Mouse (Mus musculus): ENCODE measurements around the gene Rhebl1. TPM values are rescaled to one million over a fixed set of nuclear protein-coding genes. Genes with fewer than 3 reads are reported as not detected.

The Rhebl1 gene
- polyA plus RNA-seq, 1 experiment from 2014 or later = 16.7 TPM

DNA sequence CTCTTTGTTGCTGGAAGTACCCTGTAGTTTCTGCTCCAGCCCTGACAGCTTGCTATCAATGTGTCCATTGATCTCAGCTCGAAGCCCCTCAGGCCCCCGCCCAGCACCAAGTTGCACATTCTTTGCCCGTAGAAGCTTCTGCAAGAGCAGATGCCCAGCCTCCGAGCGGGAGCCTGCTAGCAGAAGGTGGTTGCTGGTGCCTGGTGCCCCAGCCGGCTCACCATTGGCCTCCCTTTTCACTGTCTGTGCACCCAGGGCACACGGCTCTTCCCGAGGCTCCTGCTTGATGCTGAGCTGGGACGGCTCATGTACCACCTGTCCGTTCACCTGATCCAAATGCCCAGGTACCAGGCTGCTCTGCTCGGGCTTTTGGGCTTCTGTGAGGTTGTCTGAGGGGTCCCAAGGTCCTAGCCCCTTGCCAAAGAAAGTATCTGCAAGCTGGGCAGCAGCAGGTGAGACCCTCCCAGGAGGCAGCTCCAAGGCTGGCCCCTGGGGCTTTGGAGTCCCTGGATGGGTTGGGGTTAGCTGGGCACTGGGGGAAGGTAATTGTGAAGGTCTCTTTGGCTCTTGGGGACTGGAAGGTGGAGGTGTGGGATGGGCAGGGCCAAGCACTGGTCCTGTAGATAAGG, 50.6 kb downstream of the Rhebl1 start:
- Histone ChIP-seq H3K4me2 (replicated peaks; ENCODE audit: low read depth, low read length) (no peak overlapping the region), H3K9ac (replicated peaks; ENCODE audit: low read length) (no peak overlapping the region), H3K36me3 (ENCODE audit: insufficient read depth, low read length) (peaks cover 100% of the 10 kb centered on the region), H3K27me3 (ENCODE audit: insufficient read depth, low read length) (no peaks in the 10 kb centered on the region), H3K27ac (ENCODE audit: low read length) (no peak overlapping the region), H3K9me3 (ENCODE audit: low read length) (no peaks in the 10 kb centered on the region), H3K4me1 (ENCODE audit: insufficient read depth, low read length) (no peaks in the 10 kb centered on the region), H3K4me3 (ENCODE audit: low read length) (no peak overlapping the region)
- 91% methylated on average over 11 of the region's 11 CpGs for WGBS
- no peak for ATAC-seq (ENCODE audit: low FRiP score, low TSS enrichment)

DNA sequence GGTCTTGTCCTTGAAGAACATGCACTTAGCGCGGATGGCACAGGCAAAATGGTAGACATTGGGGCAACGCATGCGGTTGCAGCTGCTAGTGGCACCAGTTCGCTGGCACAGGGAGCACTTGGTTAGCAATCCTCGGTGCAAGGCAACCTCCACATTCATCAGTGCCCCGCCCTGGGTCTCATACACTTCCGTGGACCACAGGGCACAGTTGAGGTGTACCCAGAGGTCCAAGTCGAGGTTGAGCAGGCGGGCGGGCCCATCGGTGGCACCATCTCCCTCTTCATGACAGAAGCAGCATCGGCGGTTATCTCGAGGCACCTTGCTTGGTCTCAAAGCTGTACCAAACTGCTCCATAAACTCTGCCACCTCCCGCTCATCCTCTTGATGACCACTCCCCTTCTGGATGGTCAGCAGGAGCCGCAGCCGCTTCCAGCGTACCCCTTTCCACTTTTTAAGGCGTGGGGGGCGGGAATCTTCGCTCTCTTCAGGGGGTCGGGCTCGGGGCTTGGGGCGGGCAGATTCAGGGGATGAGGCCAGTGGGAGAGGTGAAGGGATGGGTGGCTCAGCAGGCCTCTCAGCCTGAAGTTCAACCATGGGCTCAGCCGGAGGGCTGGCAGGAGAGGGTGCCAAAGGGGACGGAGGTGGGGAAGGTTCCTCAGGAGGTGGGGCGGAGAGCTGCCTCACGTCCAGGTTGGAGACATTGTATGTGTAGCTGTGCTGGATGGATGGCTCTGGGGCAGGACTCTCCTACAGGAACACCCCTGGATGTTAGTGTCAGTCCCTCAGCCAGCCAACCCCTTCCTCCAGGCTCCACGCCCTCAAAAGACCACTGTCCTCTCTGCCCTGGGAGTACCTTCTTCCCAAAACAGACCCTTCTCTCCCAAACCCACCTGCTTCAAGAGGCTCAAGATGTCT, 54.4 kb downstream of the Rhebl1 start:
- 95% methylated on average over 30 of the region's 30 CpGs for WGBS
- ATAC-seq (ENCODE audit: low FRiP score, low TSS enrichment) = no peak

DNA sequence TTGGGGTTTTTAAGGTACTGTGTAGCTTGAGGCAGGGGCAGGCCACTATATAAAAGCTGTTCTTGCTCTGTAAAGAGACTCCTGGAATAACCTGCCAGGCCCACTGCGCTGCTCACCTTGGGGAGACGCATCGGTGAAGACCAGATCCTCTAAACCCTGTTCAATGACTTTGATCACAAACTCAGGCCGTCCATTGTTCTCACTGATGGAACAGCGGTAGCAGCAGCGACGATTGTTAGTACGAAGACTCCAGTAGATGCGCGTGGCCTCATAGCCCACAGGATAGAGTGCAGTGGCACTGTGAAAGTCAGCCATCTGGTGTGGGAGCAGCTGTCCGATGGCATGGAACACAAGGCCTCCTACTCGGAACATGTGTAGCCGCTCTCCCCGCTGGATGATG, 55.2 kb downstream of the Rhebl1 start:
- H3K27ac ChIP-seq (ENCODE audit: low read length) = no peak overlapping the region
- no peaks in the 10 kb centered on the region for H3K9me3 ChIP-seq (ENCODE audit: low read length)
- ATAC-seq (ENCODE audit: low FRiP score, low TSS enrichment) = no peak
- 94% methylated on average over 14 of the region's 14 CpGs for WGBS
- no peak overlapping the region for H3K9ac ChIP-seq (replicated peaks; ENCODE audit: low read length)
- H3K4me1 ChIP-seq (ENCODE audit: insufficient read depth, low read length) = no peaks in the 10 kb centered on the region
- H3K4me2 ChIP-seq (replicated peaks; ENCODE audit: low read depth, low read length) = no peak overlapping the region
- H3K36me3 ChIP-seq (ENCODE audit: insufficient read depth, low read length) = peaks cover 97% of the 10 kb centered on the region
- H3K4me3 ChIP-seq (ENCODE audit: low read length) = no peak overlapping the region
- H3K27me3 ChIP-seq (ENCODE audit: insufficient read depth, low read length) = no peaks in the 10 kb centered on the region

More for the DNA sequence above, 54.4 kb downstream of the Rhebl1 start:
- Histone ChIP-seq H3K27ac (ENCODE audit: low read length) (no peak overlapping the region), H3K4me1 (ENCODE audit: insufficient read depth, low read length) (no peaks in the 10 kb centered on the region), H3K9ac (replicated peaks; ENCODE audit: low read length) (no peak overlapping the region), H3K9me3 (ENCODE audit: low read length) (no peaks in the 10 kb centered on the region), H3K4me2 (replicated peaks; ENCODE audit: low read depth, low read length) (no peak overlapping the region), H3K4me3 (ENCODE audit: low read length) (no peak overlapping the region), H3K27me3 (ENCODE audit: insufficient read depth, low read length) (no peaks in the 10 kb centered on the region), H3K36me3 (ENCODE audit: insufficient read depth, low read length) (peaks cover 98% of the 10 kb centered on the region)

DNA sequence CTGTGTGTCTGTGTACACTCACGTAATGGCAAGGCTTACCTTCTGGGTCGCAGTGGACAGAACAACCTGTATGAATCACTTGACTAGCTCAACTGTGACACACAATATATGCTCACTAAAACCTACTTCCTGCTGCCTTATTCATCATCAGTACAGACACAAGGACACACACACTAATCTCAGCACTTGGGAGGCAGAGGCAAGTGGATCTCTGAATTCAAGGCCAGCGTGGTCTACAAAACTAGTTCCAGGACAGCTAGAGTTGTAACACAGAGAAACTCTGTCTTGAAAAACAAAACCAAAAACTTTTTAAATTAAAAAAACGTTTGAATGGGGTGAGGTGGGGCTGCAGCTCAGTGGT, 56.6 kb downstream of the Rhebl1 start:
- Histone ChIP-seq H3K36me3 (ENCODE audit: insufficient read depth, low read length) (peaks cover 96% of the 10 kb centered on the region), H3K4me1 (ENCODE audit: insufficient read depth, low read length) (peaks cover 2% of the 10 kb centered on the region), H3K4me2 (replicated peaks; ENCODE audit: low read depth, low read length) (no peak overlapping the region), H3K9ac (replicated peaks; ENCODE audit: low read length) (no peak overlapping the region), H3K27ac (ENCODE audit: low read length) (no peak overlapping the region), H3K27me3 (ENCODE audit: insufficient read depth, low read length) (no peaks in the 10 kb centered on the region), H3K4me3 (ENCODE audit: low read length) (no peak overlapping the region), H3K9me3 (ENCODE audit: low read length) (no peaks in the 10 kb centered on the region)
- no peak for ATAC-seq (ENCODE audit: low FRiP score, low TSS enrichment)
- 74% methylated on average over 4 of the region's 4 CpGs for WGBS

DNA sequence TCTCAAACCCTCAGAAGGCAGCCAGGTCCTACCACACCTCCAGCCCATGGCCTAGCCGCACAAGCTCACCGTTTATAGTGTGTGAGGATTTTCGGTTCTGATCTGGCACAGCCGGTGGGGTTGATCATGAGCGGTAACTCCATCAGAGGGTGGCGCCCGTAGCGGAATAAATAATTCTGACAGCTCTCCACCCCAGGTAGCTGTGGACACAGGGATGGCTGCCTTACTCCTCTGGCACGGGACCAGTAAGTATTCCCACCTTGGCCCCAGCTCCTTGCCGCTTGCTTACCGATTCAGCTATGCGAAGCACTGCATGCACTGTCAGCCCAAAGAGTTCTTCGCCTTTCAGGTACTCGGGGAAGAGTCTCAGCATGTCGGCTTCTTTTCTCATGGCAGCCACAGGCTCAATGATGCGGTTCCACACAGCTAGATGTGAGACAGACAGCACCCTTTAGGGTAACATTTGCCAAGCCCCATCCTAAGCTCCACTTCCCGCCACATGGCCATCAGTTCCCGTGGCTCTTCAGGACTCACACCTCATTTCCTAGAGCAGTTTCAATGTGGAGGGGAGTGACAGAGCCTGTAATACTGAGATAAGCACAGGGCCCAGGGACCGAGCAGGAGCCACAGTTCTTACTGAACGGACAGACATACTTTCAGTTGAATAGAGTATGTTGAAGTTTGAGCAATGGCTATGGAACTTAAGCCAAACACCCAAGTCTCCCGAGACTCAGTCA, 57.2 kb downstream of the Rhebl1 start:
- no peak overlapping the region for H3K4me3 ChIP-seq (ENCODE audit: low read length)
- no peak overlapping the region for H3K9ac ChIP-seq (replicated peaks; ENCODE audit: low read length)
- WGBS = 90% methylated on average over 21 of the region's 21 CpGs
- no peaks in the 10 kb centered on the region for H3K27me3 ChIP-seq (ENCODE audit: insufficient read depth, low read length)
- H3K4me1 ChIP-seq (ENCODE audit: insufficient read depth, low read length) = peaks cover 7% of the 10 kb centered on the region
- no peaks in the 10 kb centered on the region for H3K9me3 ChIP-seq (ENCODE audit: low read length)
- no peak overlapping the region for H3K27ac ChIP-seq (ENCODE audit: low read length)
- no peak for ATAC-seq (ENCODE audit: low FRiP score, low TSS enrichment)
- no peak overlapping the region for H3K4me2 ChIP-seq (replicated peaks; ENCODE audit: low read depth, low read length)
- peaks cover 91% of the 10 kb centered on the region for H3K36me3 ChIP-seq (ENCODE audit: insufficient read depth, low read length)

DNA sequence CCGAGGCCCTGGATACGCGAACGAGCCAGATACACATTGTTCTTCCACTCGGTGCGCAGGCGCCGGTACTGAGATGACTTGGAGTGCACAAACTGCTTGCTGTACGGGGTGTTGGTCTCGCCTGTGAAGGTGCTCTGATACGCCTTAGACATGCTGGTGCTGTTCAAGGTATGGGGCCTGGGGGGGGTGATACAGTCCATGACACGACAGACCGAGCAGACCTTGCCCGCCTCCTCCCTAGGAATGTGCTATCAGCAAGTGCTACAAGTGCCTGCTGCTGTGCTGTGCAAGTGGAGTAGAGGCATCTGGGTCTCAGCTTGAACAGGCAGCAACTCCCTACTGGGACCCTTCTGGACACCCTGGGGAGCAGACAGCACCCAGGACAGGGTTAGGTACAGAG, 59.0 kb downstream of the Rhebl1 start:
- 95% methylated on average over 14 of the region's 14 CpGs for WGBS
- Histone ChIP-seq H3K4me3 (ENCODE audit: low read length) (no peak overlapping the region), H3K27ac (ENCODE audit: low read length) (no peak overlapping the region), H3K9ac (replicated peaks; ENCODE audit: low read length) (no peak overlapping the region), H3K36me3 (ENCODE audit: insufficient read depth, low read length) (peaks cover 72% of the 10 kb centered on the region), H3K4me1 (ENCODE audit: insufficient read depth, low read length) (peaks cover 13% of the 10 kb centered on the region), H3K27me3 (ENCODE audit: insufficient read depth, low read length) (no peaks in the 10 kb centered on the region), H3K4me2 (replicated peaks; ENCODE audit: low read depth, low read length) (no peak overlapping the region), H3K9me3 (ENCODE audit: low read length) (no peaks in the 10 kb centered on the region)
- no peak for ATAC-seq (ENCODE audit: low FRiP score, low TSS enrichment)

DNA sequence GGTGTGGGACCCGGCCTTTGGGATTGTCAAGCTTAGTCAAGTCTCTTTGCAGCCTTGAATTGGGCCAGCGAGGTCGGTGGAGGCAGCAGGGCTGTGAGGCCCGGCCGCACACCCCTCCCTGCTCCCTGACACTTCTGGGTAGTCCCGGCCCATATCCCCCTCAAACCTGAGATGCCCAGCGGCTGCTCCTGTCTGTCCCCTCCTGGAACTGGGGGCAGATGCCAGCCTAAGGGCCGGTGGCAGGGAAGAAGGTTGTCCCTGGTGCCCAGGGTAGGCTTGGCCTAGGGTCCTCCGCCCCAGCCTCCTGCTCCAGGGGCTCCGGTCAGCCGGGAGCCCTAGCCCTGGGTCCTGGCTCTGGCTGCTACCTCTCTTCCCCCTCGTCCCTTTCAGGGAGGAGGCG, 60.3 kb downstream of the Rhebl1 start:
- H3K4me2 ChIP-seq (replicated peaks; ENCODE audit: low read depth, low read length) = no peak overlapping the region
- ATAC-seq (ENCODE audit: low FRiP score, low TSS enrichment) = no peak
- H3K4me3 ChIP-seq (ENCODE audit: low read length) = no peak overlapping the region
- no peak overlapping the region for H3K27ac ChIP-seq (ENCODE audit: low read length)
- H3K9me3 ChIP-seq (ENCODE audit: low read length) = no peaks in the 10 kb centered on the region
- no peaks in the 10 kb centered on the region for H3K27me3 ChIP-seq (ENCODE audit: insufficient read depth, low read length)
- H3K9ac ChIP-seq (replicated peaks; ENCODE audit: low read length) = no peak overlapping the region
- 78% methylated on average over 12 of the region's 13 CpGs for WGBS
- H3K36me3 ChIP-seq (ENCODE audit: insufficient read depth, low read length) = peaks cover 60% of the 10 kb centered on the region
- peaks cover 25% of the 10 kb centered on the region for H3K4me1 ChIP-seq (ENCODE audit: insufficient read depth, low read length)

DNA sequence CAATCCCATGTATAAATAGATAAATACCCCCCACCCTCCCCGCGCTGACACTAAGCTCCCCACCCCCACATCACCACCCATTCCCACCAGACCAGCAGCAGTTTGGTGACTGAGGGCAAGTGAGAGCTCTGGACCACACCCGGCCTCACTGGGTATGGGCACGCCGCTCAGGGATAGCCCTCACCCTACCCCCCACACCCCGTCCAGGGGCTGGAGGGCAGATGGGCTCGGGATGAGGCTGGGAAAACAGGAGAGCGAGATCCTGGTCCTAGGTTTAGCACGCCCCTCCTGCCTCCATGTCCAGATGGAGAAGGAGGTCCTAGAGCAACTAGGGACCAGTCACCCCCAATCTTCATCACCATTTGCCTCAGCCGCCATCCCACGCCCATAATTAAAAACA, 61.1 kb downstream of the Rhebl1 start:
- no peak overlapping the region for H3K9ac ChIP-seq (replicated peaks; ENCODE audit: low read length)
- no peak overlapping the region for H3K4me3 ChIP-seq (ENCODE audit: low read length)
- no peaks in the 10 kb centered on the region for H3K9me3 ChIP-seq (ENCODE audit: low read length)
- H3K4me2 ChIP-seq (replicated peaks; ENCODE audit: low read depth, low read length) = no peak overlapping the region
- peaks cover 52% of the 10 kb centered on the region for H3K36me3 ChIP-seq (ENCODE audit: insufficient read depth, low read length)
- no peaks in the 10 kb centered on the region for H3K27me3 ChIP-seq (ENCODE audit: insufficient read depth, low read length)
- ATAC-seq (ENCODE audit: low FRiP score, low TSS enrichment) = no peak
- H3K27ac ChIP-seq (ENCODE audit: low read length) = no peak overlapping the region
- H3K4me1 ChIP-seq (ENCODE audit: insufficient read depth, low read length) = peaks cover 26% of the 10 kb centered on the region
- WGBS = 83% methylated on average over 11 of the region's 11 CpGs

DNA sequence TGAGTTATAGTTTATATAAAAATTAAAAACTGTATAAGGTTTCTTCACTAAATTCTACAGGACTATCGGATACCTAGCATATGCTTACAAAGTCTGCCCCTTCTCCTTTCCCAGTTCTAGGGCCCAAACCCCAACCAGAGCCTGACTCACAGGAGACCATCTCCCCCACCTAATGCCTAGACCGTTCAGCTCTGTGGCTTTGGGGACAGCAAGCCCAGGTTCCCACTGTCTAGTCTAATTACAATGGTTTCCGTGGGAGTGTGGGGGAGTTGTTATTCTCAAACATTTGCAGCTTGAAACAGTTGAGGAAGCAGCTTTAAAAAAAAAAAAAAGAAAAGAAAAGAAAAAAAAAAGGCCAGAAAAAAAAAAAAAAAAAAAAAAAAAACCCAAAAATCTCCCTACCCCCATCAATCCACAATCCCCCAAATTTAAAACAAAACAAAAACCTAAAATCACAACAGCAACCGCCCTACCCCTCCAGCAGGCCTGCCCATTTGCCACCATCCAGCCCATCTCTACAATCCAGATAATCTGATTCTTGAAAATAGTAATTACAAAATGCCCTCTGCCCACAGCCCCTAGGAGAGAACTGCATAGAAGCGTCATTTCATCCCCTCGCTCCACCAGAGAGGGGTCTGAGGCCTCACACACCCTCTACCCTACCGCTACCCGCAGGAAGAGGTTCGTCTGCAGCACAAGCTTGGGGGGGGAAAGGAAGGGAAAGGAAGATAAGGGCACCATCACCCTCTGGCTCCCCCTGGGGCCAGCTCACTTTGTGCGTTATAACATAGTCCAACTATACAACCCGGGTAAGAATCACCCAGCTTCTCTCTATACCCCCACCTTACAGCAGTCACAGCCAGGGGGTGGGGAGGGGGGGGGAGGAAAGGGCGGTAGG, 61.9 kb downstream of the Rhebl1 start:
- Histone ChIP-seq H3K9ac (replicated peaks; ENCODE audit: low read length) (0 out of 2 replicates have a peak overlapping the region, but pooled peaks have one; percentile 13), H3K4me3 (ENCODE audit: low read length) (no peak overlapping the region)
- 52% methylated on average over 12 of the region's 12 CpGs for WGBS

More for the DNA sequence above, 61.9 kb downstream of the Rhebl1 start:
- Histone ChIP-seq H3K4me1 (ENCODE audit: insufficient read depth, low read length) (peaks cover 26% of the 10 kb centered on the region), H3K27me3 (ENCODE audit: insufficient read depth, low read length) (no peaks in the 10 kb centered on the region), H3K27ac (ENCODE audit: low read length) (peak overlapping the region; percentile 94), H3K4me2 (replicated peaks; ENCODE audit: low read depth, low read length) (peak overlapping the region; percentile 70), H3K9me3 (ENCODE audit: low read length) (no peaks in the 10 kb centered on the region), H3K36me3 (ENCODE audit: insufficient read depth, low read length) (peaks cover 48% of the 10 kb centered on the region)
- ATAC-seq (ENCODE audit: low FRiP score, low TSS enrichment) = no peak

Measured in kidney, embryonic 16.5 days (tissue).